Mouse (Mus musculus): ENCODE data around the gene Hand1. TPM values are rescaled to one million over a fixed set of nuclear protein-coding genes. Genes with fewer than 3 reads are reported as not detected.
"Not testable (repeated sequence)": the region's sequence is repeated elsewhere in the genome, so short reads cannot be mapped to it uniquely, and the experiment has no call there.

The Hand1 gene
- total RNA-seq (2015; ENCODE audit: low replicate concordance): not detected in 2 replicates
- not detected in 2 replicates for total RNA-seq (2017; ENCODE audit: low replicate concordance)

GRCm38 (mm10) chr11:57832552-57833201 lies at the start of gene Hand1:
Hand1 (minus strand) TSS chr11:57832818.
- ATAC-seq (replicated peaks; ENCODE audit: low FRiP score, poor library complexity, severe bottlenecking): no peak

GRCm38 (mm10) chr11:57876157-57876556 lies 43.5 kb upstream of the Hand1 start:
- ATAC-seq (replicated peaks; ENCODE audit: low FRiP score, poor library complexity, severe bottlenecking): no peak

- no peak for ATAC-seq (replicated peaks; ENCODE audit: low FRiP score, poor library complexity, severe bottlenecking)
These were observed 40.4 kb upstream of the Hand1 start for GRCm38 (mm10) chr11:57873014-57873413.

GRCm38 (mm10) chr11:57868753-57869460 lies 36.3 kb upstream of the Hand1 start:
- no peak for ATAC-seq (replicated peaks; ENCODE audit: low FRiP score, poor library complexity, severe bottlenecking)

- no peak for ATAC-seq (replicated peaks; ENCODE audit: low FRiP score, poor library complexity, severe bottlenecking)
These were observed 33.8 kb upstream of the Hand1 start for GRCm38 (mm10) chr11:57866466-57866865.

- ATAC-seq (replicated peaks; ENCODE audit: low FRiP score, poor library complexity, severe bottlenecking): no peak
These were observed 32.0 kb upstream of the Hand1 start for GRCm38 (mm10) chr11:57864577-57864976.

GRCm38 (mm10) chr11:57862088-57862487 lies 29.5 kb upstream of the Hand1 start:
- no peak for ATAC-seq (replicated peaks; ENCODE audit: low FRiP score, poor library complexity, severe bottlenecking)

- ATAC-seq (replicated peaks; ENCODE audit: low FRiP score, poor library complexity, severe bottlenecking): no peak
These were observed 25.1 kb upstream of the Hand1 start for GRCm38 (mm10) chr11:57857709-57858108.

- ATAC-seq (replicated peaks; ENCODE audit: low FRiP score, poor library complexity, severe bottlenecking): no peak
These were observed 21.0 kb upstream of the Hand1 start for GRCm38 (mm10) chr11:57853571-57853970.

GRCm38 (mm10) chr11:57850931-57851330 lies 18.3 kb upstream of the Hand1 start:
- ATAC-seq (replicated peaks; ENCODE audit: low FRiP score, poor library complexity, severe bottlenecking): no peak

GRCm38 (mm10) chr11:57850298-57850697 lies 17.7 kb upstream of the Hand1 start:
- ATAC-seq (replicated peaks; ENCODE audit: low FRiP score, poor library complexity, severe bottlenecking): no peak

- ATAC-seq (replicated peaks; ENCODE audit: low FRiP score, poor library complexity, severe bottlenecking): no peak
These were observed 14.8 kb upstream of the Hand1 start for GRCm38 (mm10) chr11:57847396-57847795.

- not testable (repeated sequence) for ATAC-seq (replicated peaks; ENCODE audit: low FRiP score, poor library complexity, severe bottlenecking)
These were observed 14.1 kb upstream of the Hand1 start for GRCm38 (mm10) chr11:57846421-57847363.

- ATAC-seq (replicated peaks; ENCODE audit: low FRiP score, poor library complexity, severe bottlenecking): no peak
These were observed 8.8 kb upstream of the Hand1 start for GRCm38 (mm10) chr11:57841391-57841790.

- ATAC-seq (replicated peaks; ENCODE audit: low FRiP score, poor library complexity, severe bottlenecking): no peak
These were observed 8.4 kb upstream of the Hand1 start for GRCm38 (mm10) chr11:57840986-57841385.

- no peak for ATAC-seq (replicated peaks; ENCODE audit: low FRiP score, poor library complexity, severe bottlenecking)
These were observed 5.5 kb upstream of the Hand1 start for GRCm38 (mm10) chr11:57837861-57838680.

- no peak for ATAC-seq (replicated peaks; ENCODE audit: low FRiP score, poor library complexity, severe bottlenecking)
These were observed 4.5 kb upstream of the Hand1 start for GRCm38 (mm10) chr11:57836872-57837680.

- no peak for ATAC-seq (replicated peaks; ENCODE audit: low FRiP score, poor library complexity, severe bottlenecking)
These were observed 3.8 kb upstream of the Hand1 start for GRCm38 (mm10) chr11:57836401-57836800.

- ATAC-seq (replicated peaks; ENCODE audit: low FRiP score, poor library complexity, severe bottlenecking): no peak
These were observed 3.3 kb upstream of the Hand1 start for GRCm38 (mm10) chr11:57835931-57836330.

Data from erythroid progenitor cell, adult 5-6 weeks (primary cell).